Comparison of ENCODE assay signal across 8 mouse cellular contexts in genomic region chr3:68869691-68870567, GRCm38 (mm10). TPM values are rescaled to one million over a fixed set of nuclear protein-coding genes. Genes with fewer than 3 reads are reported as not detected.
DNase-seq lines count a peak whose midpoint lies in the region; ATAC-seq lines count a peak whose summit lies in the region.

No protein-coding gene starts in this region.

- DNase-seq in urinary bladder, postnatal 14 days (ENCODE audit: low spot score) = peak; percentile 14
- DNase-seq in urinary bladder, postnatal 36 days (ENCODE audit: low spot score in 2 of 2) = no peak
- peak; percentile 69 for DNase-seq in embryo, embryonic 9.5 days (ENCODE audit: extremely low spot score)
- DNase-seq in kidney, postnatal 10 days = peak; percentile 66
- peak; percentile 76 for DNase-seq in retina, postnatal 1 day
- DNase-seq in urinary bladder, postnatal 25 days (ENCODE audit: low spot score) = peak; percentile 12

- H3K4me1 ChIP-seq in heart, embryonic 14.5 days (ENCODE audit: control insufficient read depth in 2 of 2, insufficient read depth in 2 of 2, low read length in 2 of 2) = peaks cover 7% of the 10 kb centered on the region in 2 experiments; a peak in 1 of 4 replicates
- H3K4me1 ChIP-seq in lung, embryonic 15.5 days = peaks cover 16% of the 10 kb centered on the region

- peak overlapping the region; percentile 100 for H3K4me2 ChIP-seq in heart, embryonic 14.5 days (ENCODE audit: low read length)
- H3K4me2 ChIP-seq in lung, embryonic 15.5 days = peak overlapping the region; percentile 98

- H3K4me3 ChIP-seq in heart, embryonic 14.5 days (ENCODE audit: control insufficient read depth in 1 of 2, insufficient read depth in 1 of 2, low read depth in 1 of 2, low read length in 2 of 2) = peak overlapping the region; percentile 71 to 73
- H3K4me3 ChIP-seq in lung, embryonic 15.5 days = peak overlapping the region; percentile 56

- peaks cover 23% of the 10 kb centered on the region for H3K27me3 ChIP-seq in heart, embryonic 14.5 days (ENCODE audit: control insufficient read depth, insufficient read depth, low read length)
- peaks cover 41% of the 10 kb centered on the region for H3K27me3 ChIP-seq in lung, embryonic 15.5 days

- peak overlapping the region; percentile 6 to 55; a peak in 3 of 4 replicates for H3K27ac ChIP-seq in heart, embryonic 14.5 days (replicated peaks in 1 of 2; ENCODE audit: control insufficient read depth in 1 of 2, insufficient read depth in 1 of 2, low read depth in 2 of 2, low read length in 2 of 2)
- H3K27ac ChIP-seq in lung, embryonic 15.5 days = no peak overlapping the region

- no peaks in the 10 kb centered on the region for H3K9me3 ChIP-seq in heart, embryonic 14.5 days (ENCODE audit: control insufficient read depth, low read length)
- H3K9me3 ChIP-seq in lung, embryonic 15.5 days = no peaks in the 10 kb centered on the region

- under 1% methylated on average over 95 of the region's 96 CpGs for WGBS in heart, embryonic 14.5 days
- WGBS in lung, embryonic 15.5 days = under 1% methylated on average over 86 of the region's 96 CpGs

- no peaks in the 10 kb centered on the region for H3K36me3 ChIP-seq in heart, embryonic 14.5 days (ENCODE audit: control insufficient read depth, insufficient read depth, low read length)
- no peaks in the 10 kb centered on the region for H3K36me3 ChIP-seq in lung, embryonic 15.5 days

- ATAC-seq in heart, embryonic 14.5 days (ENCODE audit: insufficient number of reproducible peaks, insufficient read depth, low FRiP score, low read depth) = peak; percentile 59
- peak; percentile 65; the same call in 1 of the 2 replicates for ATAC-seq in lung, embryonic 15.5 days (ENCODE audit: borderline replicate concordance, extremely low read depth, low FRiP score, low TSS enrichment)

- peak overlapping the region; percentile 80 for H3K9ac ChIP-seq in heart, embryonic 14.5 days (ENCODE audit: low read length)
- peak overlapping the region; percentile 37 for H3K9ac ChIP-seq in lung, embryonic 15.5 days

RNA-seq across cellular contexts. Expression of gene 1110032F04Rik, which starts 0.5 kb away (rescaled TPM):
- polyA plus RNA-seq in heart, embryonic 14.5 days (2014; fragmentation: Nextera tagmentation; extraction: Ambion mirVana) = 8.5 and 12.0 TPM in 2 replicates
- polyA plus RNA-seq in lung, embryonic 15.5 days (2015; fragmentation: Nextera tagmentation; extraction: Ambion mirVana) = 0.60 and 0.65 TPM in 2 replicates

Comparison
In these comparisons a context has a peak if more than half of its experiments do, and no peak if none do; other contexts are left out.
1. DNase-seq: peak in urinary bladder, postnatal 14 days (single experiment), embryo, embryonic 9.5 days (single experiment), kidney, postnatal 10 days (single experiment), retina, postnatal 1 day (single experiment) and urinary bladder, postnatal 25 days (single experiment); none in urinary bladder, postnatal 36 days (0 of 2).